Mouse (Mus musculus): ENCODE measurements at regions not wholly inside any gene's neighbourhood (a gene's known extent, or its start where the extent isn't known, plus 50 kb on each side); places are given as distances from the start of the nearest gene placed in this dataset.

- DNase-seq (ENCODE audit: low spot score): no peak
These were observed 142.2 kb downstream of the Gm11146 start for GRCm38 (mm10) chr16:77459651-77460050.

DNA sequence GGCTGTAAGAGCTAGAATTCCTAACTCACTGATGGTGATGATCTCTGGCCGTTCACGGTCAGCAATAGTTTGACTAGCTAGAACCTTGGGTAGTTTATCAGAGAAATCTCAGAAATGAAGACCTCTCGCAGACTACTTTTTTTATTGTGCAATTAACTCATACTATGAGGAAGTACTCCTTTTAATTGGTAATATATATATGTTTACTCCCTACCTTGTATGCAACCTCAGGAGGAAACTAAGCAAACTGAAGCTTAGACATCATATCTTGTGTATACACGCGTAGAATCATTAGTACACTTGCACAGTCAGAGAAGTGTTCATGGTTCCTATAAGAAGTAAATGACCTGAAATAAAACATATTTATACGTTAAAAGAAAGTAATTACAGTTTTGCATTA, 157.2 kb downstream of the Gm11146 start:
- DNase-seq (ENCODE audit: low spot score): no peak

- DNase-seq (ENCODE audit: low spot score): peak; percentile 74
These were observed 157.9 kb downstream of the Gm11146 start for GRCm38 (mm10) chr16:77444006-77444405.

DNA sequence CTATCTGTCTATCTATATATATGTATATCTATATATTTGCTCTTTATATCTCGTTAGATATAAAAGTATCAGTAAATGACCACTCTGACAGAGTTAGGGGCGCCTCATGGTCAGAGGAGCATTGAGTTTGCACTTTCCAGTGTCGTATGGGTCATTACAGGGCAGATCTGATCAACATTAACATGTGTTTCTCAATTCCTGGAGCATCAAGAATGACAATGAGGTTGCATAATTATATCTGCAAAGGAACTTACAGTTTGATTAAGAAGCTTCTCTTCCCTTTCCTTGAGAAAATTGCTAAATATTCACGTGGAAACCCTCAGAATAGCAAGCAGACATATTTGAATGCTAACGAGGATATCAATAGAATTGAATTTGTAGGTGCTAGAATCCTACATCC, 158.6 kb downstream of the Gm11146 start:
- no peak for DNase-seq (ENCODE audit: low spot score)

DNA sequence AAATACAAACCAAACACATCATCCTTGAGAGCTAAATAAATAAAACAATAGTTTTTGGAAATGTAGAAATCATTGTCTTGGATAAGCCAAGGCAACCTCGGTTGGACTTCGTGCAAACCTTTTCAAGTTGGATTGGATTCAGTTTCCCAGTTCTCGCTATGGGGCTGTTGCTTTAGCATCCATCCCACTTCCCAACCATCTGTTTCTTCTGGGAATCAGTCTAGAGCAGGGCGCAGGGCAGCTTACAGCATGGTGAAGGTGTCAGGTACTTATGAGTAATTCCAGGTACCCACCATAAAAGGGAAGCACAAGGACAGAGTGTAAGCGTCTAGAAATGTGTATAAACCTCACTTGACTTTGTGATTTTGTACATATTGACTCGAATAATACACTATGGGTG, 159.0 kb downstream of the Gm11146 start:
- DNase-seq (ENCODE audit: low spot score): no peak

GRCm38 (mm10) chr16:77431345-77431744, 170.5 kb downstream of the Gm11146 start:
- DNase-seq (ENCODE audit: low spot score): no peak

GRCm38 (mm10) chr16:77422385-77423363, 179.2 kb downstream of the Gm11146 start:
- DNase-seq (ENCODE audit: low spot score): no peak

GRCm38 (mm10) chr16:77421591-77422024, 180.3 kb downstream of the Gm11146 start:
- DNase-seq (ENCODE audit: low spot score): no peak

DNA sequence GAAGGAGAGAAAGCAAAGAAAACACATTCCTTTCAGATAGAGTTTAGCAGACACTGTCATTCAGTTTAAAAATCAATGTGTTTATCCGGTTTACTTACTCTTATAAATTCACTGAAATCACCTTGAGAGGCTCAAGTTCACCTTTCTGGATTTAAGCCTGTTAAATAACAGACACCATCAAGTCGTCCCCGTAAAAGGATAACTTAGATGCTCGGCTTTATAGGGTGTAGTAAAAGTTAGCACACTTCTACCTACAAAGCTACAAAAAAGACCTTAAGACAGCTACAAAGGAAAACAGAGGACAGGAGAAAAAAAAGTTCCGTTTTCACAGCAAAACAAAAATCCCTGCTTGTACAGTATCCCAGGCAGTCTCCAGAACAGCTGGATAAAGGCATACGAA, 180.9 kb downstream of the Gm11146 start:
- DNase-seq (ENCODE audit: low spot score): no peak

DNA sequence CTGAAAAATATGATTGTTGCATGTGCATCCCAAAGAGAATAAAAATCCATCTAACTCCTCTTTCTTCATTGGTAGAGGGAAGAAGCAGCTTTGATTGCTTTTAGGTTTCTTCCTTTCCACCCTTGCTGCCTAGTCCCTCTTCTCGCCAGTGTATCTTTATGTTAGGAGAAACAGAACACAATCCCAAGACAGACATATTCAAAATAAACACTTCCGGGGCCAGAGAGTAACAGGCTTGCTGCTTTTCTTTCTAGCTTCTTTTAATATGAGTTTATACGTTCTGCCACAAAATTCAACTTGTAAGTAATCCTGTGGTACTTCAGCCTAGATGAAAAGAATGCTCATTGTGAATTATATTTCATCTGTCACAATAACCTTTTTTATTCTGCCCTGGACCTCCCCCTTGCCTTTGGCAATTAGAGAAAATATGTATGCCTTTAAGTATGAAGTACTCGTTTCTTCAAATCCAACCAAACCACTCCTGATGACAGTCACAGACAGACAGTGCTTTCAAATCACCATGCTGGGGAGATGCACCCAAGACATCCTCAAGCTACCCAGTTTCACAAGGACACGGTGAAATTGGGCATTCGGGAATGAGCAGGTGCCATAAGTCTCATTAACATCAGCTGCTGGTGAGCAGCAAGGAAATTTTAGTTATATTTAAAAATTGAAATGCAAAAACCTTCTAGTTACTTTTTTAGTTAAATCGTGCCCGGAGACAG, 181.6 kb downstream of the Gm11146 start:
- no peak for DNase-seq (ENCODE audit: low spot score)

DNA sequence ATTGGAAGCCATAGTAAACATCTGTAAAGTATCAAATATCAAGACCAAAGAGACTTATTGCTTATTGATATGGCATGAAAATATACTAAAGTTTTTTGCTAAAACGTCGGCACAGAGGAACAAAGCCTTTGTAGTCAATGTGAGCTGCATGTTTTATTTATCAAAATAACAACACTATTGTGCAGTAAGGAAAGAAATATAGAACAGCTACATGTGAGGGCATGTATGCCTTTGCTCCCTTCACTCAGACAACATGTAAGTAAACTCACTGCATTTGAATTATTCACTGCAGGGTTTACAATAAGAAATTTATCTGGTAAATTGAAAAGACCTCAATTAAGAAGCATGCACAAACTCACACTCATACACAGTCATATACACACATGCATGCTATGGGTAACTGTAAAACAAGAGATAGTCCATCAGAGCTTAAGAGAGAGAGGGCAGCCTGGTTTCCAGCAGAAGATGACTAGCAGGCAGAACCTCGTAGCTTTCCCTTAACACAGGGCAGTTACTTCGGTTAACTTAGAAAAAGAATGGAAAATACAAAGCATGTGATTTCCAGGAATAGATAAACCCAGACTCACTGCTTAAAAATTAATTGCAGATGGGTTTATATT, 182.7 kb downstream of the Gm11146 start:
- DNase-seq (ENCODE audit: low spot score): no peak

- no peak for DNase-seq (ENCODE audit: low spot score)
These were observed 183.4 kb downstream of the Gm11146 start for GRCm38 (mm10) chr16:77418486-77418885.

DNA sequence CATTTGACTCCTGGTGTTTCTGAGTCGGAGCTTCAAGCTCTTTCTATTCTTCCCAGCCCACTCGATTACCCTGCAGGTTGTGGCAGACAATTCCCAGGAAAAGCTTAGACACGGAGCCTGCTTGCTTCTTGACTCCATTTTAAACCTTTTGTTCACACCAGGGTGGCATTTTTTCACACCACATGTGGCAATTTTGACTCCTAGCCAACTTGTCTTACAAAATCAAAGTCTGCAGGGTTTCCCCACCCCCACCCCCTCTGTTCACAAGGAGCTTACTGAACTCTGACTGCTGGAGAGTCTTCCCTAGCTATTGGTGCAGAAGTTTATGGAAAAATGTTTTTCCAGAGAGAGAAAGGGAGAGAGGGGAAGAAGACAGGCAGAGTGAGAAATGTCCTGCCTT, 184.1 kb downstream of the Gm11146 start:
- DNase-seq (ENCODE audit: low spot score): no peak

DNA sequence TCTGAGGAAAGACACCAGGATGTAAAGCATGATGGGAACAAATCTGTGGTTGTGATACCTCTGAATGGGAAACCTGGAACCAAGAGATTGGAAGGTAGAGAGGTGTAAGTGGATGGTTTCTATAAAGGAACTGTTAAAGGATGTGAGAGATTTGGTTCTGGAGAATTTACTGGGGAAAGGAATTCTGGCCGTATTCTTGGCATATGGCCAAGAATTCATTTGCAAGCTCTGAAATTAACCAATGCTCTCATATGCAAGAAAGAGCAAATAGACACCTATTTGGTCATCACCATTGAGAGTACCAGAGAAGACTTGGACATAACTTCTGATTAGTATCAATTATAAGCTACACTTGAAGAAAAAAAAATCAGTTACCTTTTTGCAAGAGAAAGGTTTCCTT, 187.3 kb downstream of the Gm11146 start:
- no peak for DNase-seq (ENCODE audit: low spot score)

DNA sequence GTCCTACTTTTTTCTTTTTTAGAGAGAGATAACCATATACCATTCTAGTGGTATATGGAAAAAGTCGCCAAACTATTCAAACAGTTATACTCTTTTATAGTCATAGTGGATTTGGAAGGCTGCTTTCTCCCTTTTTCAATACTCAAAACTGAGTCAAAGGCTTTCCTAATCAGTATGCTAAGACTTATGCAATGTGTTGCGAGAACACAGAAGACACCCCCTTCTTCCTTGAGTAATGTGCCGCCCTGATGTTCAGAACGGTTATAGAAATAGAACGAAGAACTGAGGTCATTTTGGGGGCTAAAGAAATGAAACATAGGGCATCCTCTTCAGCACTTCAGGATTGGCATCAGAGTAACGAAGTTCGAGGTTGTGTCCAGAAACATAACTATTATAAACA, 192.7 kb downstream of the Gm11146 start:
- no peak for DNase-seq (ENCODE audit: low spot score)

GRCm38 (mm10) chr16:77406999-77407398, 194.9 kb downstream of the Gm11146 start:
- DNase-seq (ENCODE audit: low spot score): no peak

GRCm38 (mm10) chr16:77405859-77406258, 196.0 kb downstream of the Gm11146 start:
- DNase-seq (ENCODE audit: low spot score): no peak

GRCm38 (mm10) chr16:77405181-77405818, 196.6 kb downstream of the Gm11146 start:
- no peak for DNase-seq (ENCODE audit: low spot score)

DNA sequence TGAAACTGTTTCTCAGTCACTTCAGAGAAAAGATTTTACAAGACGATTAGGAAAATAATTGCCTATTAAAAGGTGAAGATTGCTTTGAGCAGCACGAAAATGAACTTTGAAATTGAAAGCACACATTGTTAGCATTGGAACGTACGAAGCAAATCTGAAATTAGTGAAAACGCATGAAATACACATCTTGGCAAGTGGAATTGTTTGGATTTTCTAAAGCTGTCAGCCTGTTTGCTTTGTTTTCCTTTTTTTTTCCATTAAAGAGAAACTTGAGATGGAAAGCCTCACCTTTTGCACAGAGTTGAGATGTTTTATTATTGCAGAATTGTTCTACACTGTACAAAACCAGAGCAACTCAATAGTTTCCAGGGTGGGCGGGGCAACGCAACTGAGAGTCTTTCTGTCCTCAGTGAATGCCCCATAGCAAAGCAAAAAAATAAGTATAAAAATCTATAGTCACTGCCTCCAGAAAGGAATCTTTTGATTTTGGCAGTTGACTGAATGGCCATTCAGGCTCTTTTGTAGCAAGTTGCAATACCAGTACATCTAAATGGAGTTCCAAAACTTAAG, 199.1 kb downstream of the Gm11146 start:
- DNase-seq (ENCODE audit: low spot score): no peak

DNA sequence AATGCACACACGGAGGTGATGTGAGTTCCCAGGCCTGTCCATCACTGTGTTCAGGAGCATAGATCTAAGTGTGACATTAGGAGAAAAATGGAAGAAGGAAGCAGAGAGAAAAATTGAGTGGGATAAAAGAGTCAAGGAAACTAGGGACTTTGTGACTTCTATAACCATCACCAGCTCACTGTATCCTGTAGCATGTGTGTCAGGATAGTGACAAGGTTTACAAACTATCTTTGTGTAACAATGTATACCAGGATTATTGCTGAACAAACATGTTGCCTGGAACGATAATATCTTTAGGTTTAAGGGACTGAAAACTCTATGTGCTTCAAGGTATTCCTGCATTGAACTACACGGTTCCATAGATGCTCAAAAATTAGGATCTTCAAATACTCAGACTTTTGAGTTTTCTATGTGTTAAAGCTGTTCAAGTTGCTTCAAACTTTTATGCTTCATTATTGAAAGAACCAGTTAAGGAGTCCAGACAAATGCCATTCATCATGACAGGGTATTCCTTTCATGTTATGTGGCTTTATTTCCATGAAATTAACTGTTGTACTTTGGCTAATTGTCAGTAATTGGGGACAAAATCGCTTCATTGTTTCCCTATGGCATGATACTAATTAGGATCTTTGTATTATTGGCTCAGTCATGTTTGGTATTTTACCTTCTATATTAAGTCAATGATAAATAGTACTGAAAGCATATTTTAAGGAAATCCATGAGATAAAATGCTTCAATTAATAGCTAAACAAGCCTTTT, 200.5 kb downstream of the Gm11146 start:
- DNase-seq (ENCODE audit: low spot score): no peak

DNA sequence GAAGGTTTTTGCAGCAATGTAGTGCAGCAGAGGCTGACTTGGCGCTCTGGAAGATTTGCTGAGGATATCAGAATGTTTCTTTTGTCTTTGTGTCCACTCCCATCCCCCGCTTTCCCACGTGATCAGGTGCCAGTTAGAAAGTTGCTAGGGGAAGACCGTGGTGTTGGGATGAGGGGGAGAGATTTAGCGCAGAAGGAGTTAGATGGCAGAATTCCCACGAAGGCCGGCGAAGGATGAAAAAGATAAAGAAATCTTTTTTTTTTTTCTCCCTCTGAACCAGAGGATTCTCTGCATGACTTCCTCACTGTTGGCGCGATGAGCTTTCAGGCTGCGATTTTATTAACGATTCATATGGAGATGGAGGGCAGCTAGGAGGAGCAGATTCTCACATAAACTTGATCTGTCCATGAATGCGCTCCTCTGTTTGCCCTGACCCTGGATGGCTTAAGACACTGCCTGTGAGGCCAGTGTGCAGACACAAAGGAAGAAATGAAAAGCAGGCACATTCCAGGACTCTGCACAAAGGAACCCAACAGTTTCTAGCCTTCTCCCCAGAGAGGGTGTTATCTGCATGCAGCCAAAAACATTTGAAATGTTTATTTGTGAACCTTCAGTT, 201.5 kb downstream of the Gm11146 start:
- DNase-seq (ENCODE audit: low spot score): no peak
